Mouse (Mus musculus): ENCODE measurements around the gene Golt1a. TPM values are rescaled to one million over a fixed set of nuclear protein-coding genes. Genes with fewer than 3 reads are reported as not detected.

The Golt1a gene
- polyA plus RNA-seq, 1 experiment from 2014 or later = 0.26 TPM

DNA sequence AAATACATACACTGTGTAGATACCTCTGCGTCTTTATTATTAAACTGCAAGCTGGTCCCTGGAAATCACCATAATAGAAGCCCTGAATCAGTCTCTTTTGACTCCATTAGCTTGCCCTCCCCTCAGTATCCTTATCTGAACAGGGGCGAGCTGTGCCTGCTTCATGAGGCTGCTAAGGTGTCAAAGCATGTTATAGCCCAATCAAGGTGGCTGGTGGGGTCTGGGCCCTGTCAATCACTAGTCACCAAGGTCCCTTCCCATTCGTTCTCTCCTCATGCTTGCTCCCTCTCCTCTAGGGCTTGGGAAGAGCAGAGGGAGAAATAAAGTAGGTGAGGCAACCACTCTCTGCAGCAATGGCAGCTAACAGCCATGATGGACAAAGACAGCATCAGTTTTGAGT, 37.6 kb downstream of the Golt1a start:
- ATAC-seq (no peak), DNase-seq (ENCODE audit: low spot score) (no peak)
- no peak overlapping the region for H3K27ac ChIP-seq (ENCODE audit: low read length)
- 71% methylated on average over 3 of the region's 3 CpGs for WGBS
- H3K36me3 ChIP-seq (ENCODE audit: insufficient read depth, low read length) = no peaks in the 10 kb centered on the region
- H3K9ac ChIP-seq (replicated peaks; ENCODE audit: low read depth) = no peak overlapping the region
- no peak for TF ChIP-seq CTCF (IDR thresholded peaks at IDR 0.05)
- TF ChIP-seq EP300 (IDR thresholded peaks at IDR 0.05) = no peak
- no peaks in the 10 kb centered on the region for H3K9me3 ChIP-seq (ENCODE audit: low read length)
- no peak overlapping the region for H3K4me2 ChIP-seq (replicated peaks; ENCODE audit: low read depth, low read length)
- H3K4me1 ChIP-seq (ENCODE audit: insufficient read depth, low read depth, low read length) = no peaks in the 10 kb centered on the region
- H3K27me3 ChIP-seq (replicated peaks; ENCODE audit: insufficient read depth, low read length) = no peaks in the 10 kb centered on the region
- no peak overlapping the region for H3K4me3 ChIP-seq (ENCODE audit: low read depth, low read length)

GRCm38 (mm10) chr1:133347693-133348520, 38.3 kb downstream of the Golt1a start:
- DNase-seq (ENCODE audit: low spot score) = peak; percentile 37
- Histone ChIP-seq H3K4me3 (ENCODE audit: low read depth, low read length) (no peak overlapping the region), H3K27me3 (replicated peaks; ENCODE audit: insufficient read depth, low read length) (no peaks in the 10 kb centered on the region), H3K4me2 (replicated peaks; ENCODE audit: low read depth, low read length) (no peak overlapping the region), H3K27ac (ENCODE audit: low read length) (no peak overlapping the region), H3K36me3 (ENCODE audit: insufficient read depth, low read length) (no peaks in the 10 kb centered on the region), H3K9ac (replicated peaks; ENCODE audit: low read depth) (no peak overlapping the region), H3K9me3 (ENCODE audit: low read length) (no peaks in the 10 kb centered on the region), H3K4me1 (ENCODE audit: insufficient read depth, low read depth, low read length) (no peaks in the 10 kb centered on the region)
- ATAC-seq = peak; percentile 47
- WGBS = 53% methylated on average over 11 of the region's 11 CpGs
- no peak for TF ChIP-seq CTCF (IDR thresholded peaks at IDR 0.05)
- TF ChIP-seq EP300 (IDR thresholded peaks at IDR 0.05) = peak; percentile 41; the same call in 1 of the 2 replicates

- H3K9ac ChIP-seq (replicated peaks; ENCODE audit: low read depth) = no peak within 1 kb of the TSS
- no peak for TF ChIP-seq EP300 (IDR thresholded peaks at IDR 0.05)
- TF ChIP-seq CTCF (IDR thresholded peaks at IDR 0.05) = no peak
Measured at GRCm38 (mm10) chr1:133350210-133350609, 40.6 kb downstream of the Golt1a start, which contains the start of gene Ren1. Ren1 (plus strand) TSS chr1:133350510.

GRCm38 (mm10) chr1:133351762-133352161, 42.2 kb downstream of the Golt1a start:
- H3K4me3 ChIP-seq (ENCODE audit: low read depth, low read length) = no peak overlapping the region
- no peak for ATAC-seq
- no peak for DNase-seq (ENCODE audit: low spot score)

More at GRCm38 (mm10) chr1:133350210-133350609, 40.6 kb downstream of the Golt1a start, which contains the start of gene Ren1:
- H3K27ac ChIP-seq (ENCODE audit: low read length) = no peak within 1 kb of the TSS
- no peak within 1 kb of the TSS for H3K4me2 ChIP-seq (replicated peaks; ENCODE audit: low read depth, low read length)
- no peaks in the 10 kb centered on the region for H3K36me3 ChIP-seq (ENCODE audit: insufficient read depth, low read length)
- ATAC-seq = no peak
- H3K27me3 ChIP-seq (replicated peaks; ENCODE audit: insufficient read depth, low read length) = no peaks in the 10 kb centered on the region
- 93% methylated on average over 1 of the region's 1 CpGs for WGBS
- H3K4me3 ChIP-seq (ENCODE audit: low read depth, low read length) = no peak within 1 kb of the TSS
- DNase-seq (ENCODE audit: low spot score) = no peak
- H3K9me3 ChIP-seq (ENCODE audit: low read length) = no peaks in the 10 kb centered on the region
- H3K4me1 ChIP-seq (ENCODE audit: insufficient read depth, low read depth, low read length) = no peaks in the 10 kb centered on the region

DNA sequence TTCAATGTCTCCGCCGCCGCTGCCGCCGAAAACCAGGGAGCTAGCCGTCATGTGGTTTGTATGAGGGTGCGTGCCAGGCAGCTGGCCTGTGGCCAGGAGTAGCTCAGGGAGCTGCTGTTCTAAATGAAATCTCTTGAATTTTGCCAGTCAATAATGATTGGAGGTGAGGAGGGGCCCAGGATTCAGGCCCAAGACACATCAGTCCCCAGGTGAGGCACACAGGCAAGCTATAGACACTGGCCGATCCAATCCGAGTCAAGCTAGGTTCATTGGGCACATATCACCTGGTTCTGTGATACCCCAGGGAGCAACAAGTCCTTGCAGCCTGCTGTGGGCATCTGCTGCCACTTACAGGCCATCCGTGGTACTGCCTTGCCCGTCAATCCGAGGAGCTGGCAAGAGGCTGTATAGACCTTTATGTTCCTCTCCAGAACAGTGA, 43.8 kb downstream of the Golt1a start:
- Histone ChIP-seq H3K4me3 (ENCODE audit: low read depth, low read length) (no peak overlapping the region), H3K27me3 (replicated peaks; ENCODE audit: insufficient read depth, low read length) (0 out of 2 replicates have a peak, but pooled peaks cover 3% of the 10 kb centered on the region), H3K9ac (replicated peaks; ENCODE audit: low read depth) (no peak overlapping the region), H3K27ac (ENCODE audit: low read length) (no peak overlapping the region), H3K4me2 (replicated peaks; ENCODE audit: low read depth, low read length) (no peak overlapping the region), H3K4me1 (ENCODE audit: insufficient read depth, low read depth, low read length) (no peaks in the 10 kb centered on the region), H3K36me3 (ENCODE audit: insufficient read depth, low read length) (no peaks in the 10 kb centered on the region), H3K9me3 (ENCODE audit: low read length) (no peaks in the 10 kb centered on the region)
- WGBS = 33% methylated on average over 12 of the region's 12 CpGs
- ATAC-seq (peak; percentile 59), DNase-seq (ENCODE audit: low spot score) (peak; percentile 74)
- TF ChIP-seq EP300 (IDR thresholded peaks at IDR 0.05) (no peak), CTCF (IDR thresholded peaks at IDR 0.05) (peak; percentile 99)

More at GRCm38 (mm10) chr1:133351762-133352161, 42.2 kb downstream of the Golt1a start:
- Histone ChIP-seq H3K9ac (replicated peaks; ENCODE audit: low read depth) (no peak overlapping the region), H3K4me1 (ENCODE audit: insufficient read depth, low read depth, low read length) (no peaks in the 10 kb centered on the region), H3K27ac (ENCODE audit: low read length) (no peak overlapping the region), H3K4me2 (replicated peaks; ENCODE audit: low read depth, low read length) (no peak overlapping the region), H3K9me3 (ENCODE audit: low read length) (no peaks in the 10 kb centered on the region), H3K27me3 (replicated peaks; ENCODE audit: insufficient read depth, low read length) (0 out of 2 replicates have a peak, but pooled peaks cover 3% of the 10 kb centered on the region), H3K36me3 (ENCODE audit: insufficient read depth, low read length) (no peaks in the 10 kb centered on the region)
- TF ChIP-seq CTCF (IDR thresholded peaks at IDR 0.05) = no peak
- no peak for TF ChIP-seq EP300 (IDR thresholded peaks at IDR 0.05)
- 38% methylated on average over 9 of the region's 9 CpGs for WGBS

GRCm38 (mm10) chr1:133355469-133355868, 45.9 kb downstream of the Golt1a start:
- Histone ChIP-seq H3K36me3 (ENCODE audit: insufficient read depth, low read length) (no peaks in the 10 kb centered on the region), H3K9ac (replicated peaks; ENCODE audit: low read depth) (no peak overlapping the region), H3K4me3 (ENCODE audit: low read depth, low read length) (no peak overlapping the region), H3K27ac (ENCODE audit: low read length) (no peak overlapping the region), H3K4me1 (ENCODE audit: insufficient read depth, low read depth, low read length) (no peaks in the 10 kb centered on the region), H3K4me2 (replicated peaks; ENCODE audit: low read depth, low read length) (no peak overlapping the region), H3K27me3 (replicated peaks; ENCODE audit: insufficient read depth, low read length) (0 out of 2 replicates have a peak, but pooled peaks cover 3% of the 10 kb centered on the region), H3K9me3 (ENCODE audit: low read length) (no peaks in the 10 kb centered on the region)
- DNase-seq (ENCODE audit: low spot score) = peak; percentile 77
- TF ChIP-seq EP300 (IDR thresholded peaks at IDR 0.05) = no peak
- no peak for TF ChIP-seq CTCF (IDR thresholded peaks at IDR 0.05)
- ATAC-seq = peak; percentile 85
- WGBS = 39% methylated on average over 5 of the region's 5 CpGs
